Mouse (Mus musculus) hindbrain, embryonic 14.5 days (tissue): ENCODE data around the gene Atxn7. TPM values are rescaled to one million over a fixed set of nuclear protein-coding genes. Genes with fewer than 3 reads are reported as not detected.
A peak's percentile ranks its signal among the peaks of the same experiment; 100 is the strongest.
"Not testable (repeated sequence)": the region's sequence is repeated elsewhere in the genome, so short reads cannot be mapped to it uniquely, and the experiment has no call there.

Source experiments
- ATAC-seq: fragments of 200-750 bp; cut with Nextera tagmentation; 2 replicates; pipeline ENCODE4 v1.8.0; 2017; ENCODE audit warnings: moderate number of reproducible peaks, mild to moderate bottlenecking, moderate TSS enrichment, moderate library complexity; ENCODE audit not compliant: low FRiP score
- DNase-seq: peaks from one replicate; pipeline ENCODE4 v3.0.0-alpha.2; 2015; ENCODE audit warnings: low spot score
- H3K27ac ChIP-seq: fragments of 300-500 bp; sonication (generic); 2 replicates; pipeline ENCODE4 v1.5.1; 2014; ENCODE audit warnings: mild to moderate bottlenecking, moderate library complexity
- H3K27me3 ChIP-seq: fragments of 300-500 bp; sonication (generic); 2 replicates; pipeline ENCODE4 v1.6.1; 2014; ENCODE audit warnings: mild to moderate bottlenecking, low read length, mixed read lengths; ENCODE audit not compliant: control insufficient read depth, insufficient read depth
- H3K36me3 ChIP-seq: fragments of 300-500 bp; sonication (generic); replicated peaks from 2 replicates; pipeline ENCODE4 v1.6.1; 2014; ENCODE audit not compliant: control insufficient read depth, insufficient read depth
- H3K4me1 ChIP-seq: fragments of 300-500 bp; sonication (generic); replicated peaks from 2 replicates; pipeline ENCODE4 v1.6.1; 2014; ENCODE audit warnings: antibody characterized with exemption, low read length, mixed read lengths; ENCODE audit not compliant: control insufficient read depth, insufficient read depth
- H3K4me2 ChIP-seq: fragments of 300-500 bp; sonication (generic); replicated peaks from 2 replicates; pipeline ENCODE4 v1.6.1; 2014; ENCODE audit warnings: mild to moderate bottlenecking, moderate library complexity
- H3K4me3 ChIP-seq: fragments of 300-500 bp; sonication (generic); replicated peaks from 2 replicates; pipeline ENCODE4 v1.5.1; 2014; ENCODE audit warnings: mild to moderate bottlenecking, low read length
- H3K9ac ChIP-seq: fragments of 300-500 bp; sonication (generic); 2 replicates; pipeline ENCODE4 v1.6.1; 2014
- H3K9me3 ChIP-seq: fragments of 300-500 bp; sonication (generic); 2 replicates; pipeline ENCODE4 v1.6.1; 2016; ENCODE audit warnings: low read length; ENCODE audit not compliant: control insufficient read depth
- WGBS: fragments of 180-500 bp; shearing (Covaris S2); extraction: QIAGEN DNeasy Blood & Tissue Kit; methylation state at CpG from one replicate; pipeline ENCODE4 v1.1.7; 2014; 5-methylcytosine and 5-hydroxymethylcytosine counted together
- polyA plus RNA-seq: library from polyadenylated mRNA; unstranded; fragments of >200 nt; fragmentation: Nextera tagmentation; extraction: Ambion mirVana; gene quantifications from 2 replicates; pipeline ENCODE4 v1.2.1, GENCODE M21; 2014

Atxn7 gene
- polyA plus RNA-seq, 1 experiment from 2014 or later, result 5.1 TPM

DNA sequence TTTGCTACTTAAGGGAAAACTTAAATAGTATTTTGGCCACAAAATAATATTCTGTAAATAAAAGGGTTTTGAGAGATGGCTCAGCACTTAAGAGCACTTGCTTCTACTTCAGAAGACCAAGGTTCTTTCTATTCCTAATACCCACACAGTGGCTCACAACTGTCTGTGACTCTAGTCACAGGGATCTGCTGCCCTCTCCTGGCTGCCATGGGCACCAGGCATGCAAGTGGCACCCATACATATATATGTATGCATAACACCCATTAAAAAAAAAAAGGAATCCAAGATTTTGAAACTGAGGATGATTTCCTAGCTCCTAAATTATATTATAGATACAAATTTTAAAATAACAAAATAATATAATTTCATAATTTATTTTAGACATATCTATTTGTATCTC lies 10.8 kb upstream of the Atxn7 start:
- Histone ChIP-seq H3K9me3 (no peaks in the 10 kb centered on the region), H3K4me3 (no peak overlapping the region), H3K9ac (no peak overlapping the region), H3K4me1 (no peaks in the 10 kb centered on the region), H3K27ac (no peak overlapping the region), H3K36me3 (peaks cover 78% of the 10 kb centered on the region), H3K4me2 (no peak overlapping the region), H3K27me3 (no peaks in the 10 kb centered on the region)
- peak; percentile 57 for DNase-seq
- no peak for ATAC-seq

DNA sequence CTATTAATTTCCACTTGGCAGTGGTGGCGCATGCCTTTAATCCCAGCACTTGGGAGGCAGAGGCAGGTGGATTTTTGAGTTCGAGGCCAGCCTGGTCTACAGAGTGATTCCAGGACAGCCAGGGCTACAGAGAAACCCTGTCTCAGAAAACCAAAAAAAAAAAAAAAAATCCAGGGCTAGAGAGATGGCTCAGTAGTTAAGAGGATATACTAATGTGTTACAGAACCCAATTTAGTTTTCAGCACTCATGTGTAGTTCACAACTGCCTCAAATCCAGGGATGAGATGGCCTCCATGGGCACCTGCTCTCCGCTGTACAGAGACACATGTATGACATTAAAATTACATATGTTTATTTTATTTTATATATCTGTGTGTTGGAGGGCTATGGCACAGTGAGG lies 9.1 kb upstream of the Atxn7 start:
- H3K4me3 ChIP-seq, H3K27me3 ChIP-seq, DNase-seq, H3K4me2 ChIP-seq, H3K9me3 ChIP-seq, H3K4me1 ChIP-seq, ATAC-seq, H3K9ac ChIP-seq, H3K27ac ChIP-seq: not testable (repeated sequence)
- WGBS, result 95% methylated on average over 3 of the region's 3 CpGs
- peaks cover 72% of the 10 kb centered on the region for H3K36me3 ChIP-seq

DNA sequence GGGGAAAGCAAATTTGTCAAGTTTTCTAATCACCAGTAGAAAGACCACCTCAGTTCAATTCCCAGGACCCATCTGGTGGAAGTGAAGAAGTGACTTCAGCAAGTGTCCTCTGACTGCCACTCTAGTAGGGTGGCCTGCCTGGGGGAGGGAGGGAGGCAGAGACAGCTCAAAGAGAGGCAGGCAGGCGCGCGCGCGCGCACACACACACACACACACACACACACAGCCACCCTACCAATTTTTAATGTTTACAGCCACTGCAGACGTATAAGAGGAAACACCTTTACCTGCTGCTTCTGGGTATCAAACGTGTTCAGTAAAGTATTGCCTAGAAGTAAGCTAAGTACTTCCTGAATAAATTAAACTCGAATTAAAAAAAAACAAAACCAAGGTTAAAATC lies 1.2 kb upstream of the Atxn7 start:
- DNase-seq (no peak), ATAC-seq (peak; percentile 52; the same call in 1 of the 2 replicates)
- H3K27me3 ChIP-seq, result no peaks in the 10 kb centered on the region
- H3K4me2 ChIP-seq, result peak overlapping the region; percentile 60
- H3K36me3 ChIP-seq, result 0 out of 2 replicates have a peak, but pooled peaks cover 5% of the 10 kb centered on the region
- WGBS, result under 1% methylated on average over 9 of the region's 9 CpGs
- peaks cover 14% of the 10 kb centered on the region; the same call in 1 of the 2 replicates for H3K4me1 ChIP-seq
- H3K27ac ChIP-seq, result peak overlapping the region; percentile 93
- H3K9ac ChIP-seq, result peak overlapping the region; percentile 96
- no peaks in the 10 kb centered on the region for H3K9me3 ChIP-seq
- H3K4me3 ChIP-seq, result peak overlapping the region; percentile 92

DNA sequence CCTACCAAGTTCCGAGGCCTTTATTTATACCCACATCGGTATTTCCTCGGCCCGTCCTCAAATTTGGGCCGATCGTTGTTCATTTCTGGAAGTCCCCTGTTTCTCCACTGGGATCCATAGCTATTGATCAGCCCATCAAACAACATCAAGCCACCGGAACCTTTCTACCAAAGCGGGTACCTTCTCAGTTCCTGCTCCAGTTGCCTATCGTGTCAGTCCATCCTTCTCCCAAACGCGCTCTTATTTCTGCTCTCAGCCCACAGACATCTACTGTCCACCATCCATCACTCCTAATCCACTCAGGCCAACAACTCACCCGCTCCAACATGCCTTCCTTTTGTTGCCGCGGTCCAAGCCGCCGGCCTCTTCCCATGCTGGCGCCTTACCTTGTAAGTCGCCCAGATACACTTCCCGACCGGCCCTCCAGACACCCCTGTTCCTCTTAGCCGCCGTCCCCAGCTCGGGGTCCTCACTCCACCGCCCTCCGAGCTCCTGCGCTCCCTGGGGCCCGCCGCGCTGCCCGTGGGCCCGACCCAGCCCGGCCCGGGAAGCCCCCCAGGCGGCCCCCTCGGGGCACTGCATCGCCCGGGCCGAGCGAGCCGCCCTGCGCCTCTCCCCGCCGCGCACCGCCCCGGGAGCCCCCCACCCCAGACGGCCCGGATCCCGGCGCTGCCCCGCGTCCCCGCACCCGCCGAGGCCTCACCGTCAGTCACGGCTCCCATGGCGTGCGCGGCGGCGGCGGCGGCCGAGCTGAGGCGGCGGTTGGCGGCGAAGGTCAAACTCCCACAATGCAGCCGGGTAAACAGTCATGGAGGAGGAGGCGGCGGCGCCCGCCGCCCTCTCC lies 536 bp upstream of the Atxn7 start:
- Histone ChIP-seq H3K27me3 (no peaks in the 10 kb centered on the region), H3K36me3 (0 out of 2 replicates have a peak, but pooled peaks cover 5% of the 10 kb centered on the region), H3K9ac (peak overlapping the region; percentile 96), H3K27ac (peak overlapping the region; percentile 93), H3K4me1 (peaks cover 14% of the 10 kb centered on the region; the same call in 1 of the 2 replicates), H3K4me2 (peak overlapping the region; percentile 60), H3K9me3 (no peaks in the 10 kb centered on the region), H3K4me3 (peak overlapping the region; percentile 92)
- DNase-seq, result peak; percentile 60
- peak; percentile 91 for ATAC-seq
- WGBS, result under 1% methylated on average over 54 of the region's 75 CpGs

DNA sequence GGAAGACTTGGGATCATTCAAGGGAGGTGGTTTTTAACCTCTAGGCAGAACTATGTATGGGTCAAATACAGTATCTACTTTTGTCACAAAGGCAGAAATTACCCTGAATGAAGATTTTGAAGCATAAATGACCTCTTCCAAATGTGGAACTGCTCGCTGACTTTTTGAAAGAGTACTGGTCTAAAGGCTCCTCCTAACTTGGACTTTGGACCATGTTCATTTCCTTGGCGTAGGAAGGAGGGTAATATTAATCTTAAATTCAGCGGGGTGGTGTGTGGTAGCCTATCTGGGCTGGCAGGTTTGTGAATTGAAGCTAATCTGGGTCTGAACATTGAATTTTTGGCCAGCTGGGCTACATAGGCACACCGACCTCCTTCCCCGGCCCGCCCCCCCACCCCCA lies 1.2 kb downstream of the Atxn7 start:
- no peak overlapping the region for H3K27ac ChIP-seq
- H3K36me3 ChIP-seq, result no peaks in the 10 kb centered on the region
- 92% methylated on average over 6 of the region's 6 CpGs for WGBS
- DNase-seq (no peak), ATAC-seq (no peak)
- H3K9me3 ChIP-seq, result no peaks in the 10 kb centered on the region
- H3K4me1 ChIP-seq, result peaks cover 14% of the 10 kb centered on the region; the same call in 1 of the 2 replicates
- no peak overlapping the region for H3K4me2 ChIP-seq
- H3K9ac ChIP-seq, result no peak overlapping the region
- H3K4me3 ChIP-seq, result no peak overlapping the region
- H3K27me3 ChIP-seq, result no peaks in the 10 kb centered on the region

DNA sequence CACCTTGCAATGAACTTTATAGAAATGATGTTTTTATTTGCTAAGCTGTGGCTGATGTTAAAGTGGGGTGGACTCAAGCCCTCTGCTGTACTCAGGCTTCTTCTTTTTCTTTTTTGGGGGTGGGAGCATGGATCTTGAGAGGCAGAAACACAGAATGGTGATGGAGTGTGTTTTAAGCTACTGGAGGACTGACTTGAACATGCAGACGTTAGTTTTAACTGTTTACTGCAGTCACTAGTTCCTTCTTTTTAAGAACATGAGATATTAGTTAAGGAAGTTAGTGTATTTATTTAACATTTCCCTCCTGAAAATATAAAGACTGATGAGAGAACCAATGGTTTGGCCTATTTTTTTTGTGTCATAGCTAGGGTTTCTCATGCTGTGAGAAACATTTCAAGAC lies 2.3 kb downstream of the Atxn7 start:
- Histone ChIP-seq H3K9ac (no peak overlapping the region), H3K27me3 (no peaks in the 10 kb centered on the region), H3K27ac (no peak overlapping the region), H3K9me3 (no peaks in the 10 kb centered on the region), H3K4me1 (peaks cover 14% of the 10 kb centered on the region; the same call in 1 of the 2 replicates), H3K4me2 (no peak overlapping the region), H3K4me3 (no peak overlapping the region), H3K36me3 (no peaks in the 10 kb centered on the region)
- DNase-seq (no peak), ATAC-seq (no peak)
- 83% methylated on average over 1 of the region's 1 CpGs for WGBS

DNA sequence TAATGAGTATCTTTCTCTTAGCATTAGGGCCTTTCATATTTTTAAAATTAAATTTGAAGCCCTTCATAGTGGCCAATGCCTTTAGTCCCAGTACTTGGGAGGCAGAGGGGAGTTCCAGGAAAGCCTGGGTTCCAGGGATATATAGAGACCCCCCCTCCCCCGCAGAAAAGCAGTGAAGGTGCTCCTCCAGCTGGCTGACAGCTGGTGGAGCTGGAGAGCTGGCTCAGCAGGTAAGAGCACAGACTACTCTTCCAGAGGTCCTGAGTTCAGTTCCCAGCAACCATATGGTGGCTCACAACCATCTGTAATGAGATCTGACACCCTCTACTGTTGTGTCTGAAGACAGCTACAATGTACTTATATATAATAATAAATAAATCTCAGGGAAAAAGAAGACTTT lies 6.4 kb downstream of the Atxn7 start:
- no peak overlapping the region for H3K27ac ChIP-seq
- DNase-seq, result no peak
- no peak overlapping the region for H3K4me2 ChIP-seq
- H3K4me3 ChIP-seq, result no peak overlapping the region
- no peaks in the 10 kb centered on the region for H3K4me1 ChIP-seq
- no peak for ATAC-seq
- no peak overlapping the region for H3K9ac ChIP-seq
- no peaks in the 10 kb centered on the region for H3K9me3 ChIP-seq
- H3K36me3 ChIP-seq, result no peaks in the 10 kb centered on the region
- WGBS, result 46% methylated on average over 1 of the region's 1 CpGs
- no peaks in the 10 kb centered on the region for H3K27me3 ChIP-seq

DNA sequence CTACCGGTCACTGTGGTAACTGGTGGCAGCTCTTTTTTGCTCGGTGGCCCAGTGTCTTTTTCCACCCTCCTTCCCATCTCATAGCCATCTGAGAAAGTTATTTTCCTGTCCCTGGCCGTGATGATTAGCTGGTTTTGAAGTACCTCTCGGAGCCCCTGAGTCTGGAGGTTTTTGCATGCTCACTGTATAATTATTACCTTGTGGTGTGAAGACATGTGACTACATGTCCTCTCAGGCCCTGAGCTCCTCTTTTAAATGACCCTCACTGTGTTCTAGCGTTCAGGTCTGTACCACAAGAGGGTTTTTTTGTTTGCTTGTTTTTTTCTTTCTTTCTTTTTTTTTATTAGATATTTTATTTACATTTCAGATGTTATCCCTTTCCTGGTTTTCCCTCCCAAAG lies 7.2 kb downstream of the Atxn7 start:
- 90% methylated on average over 5 of the region's 5 CpGs for WGBS
- DNase-seq (no peak), ATAC-seq (no peak)
- no peak overlapping the region for H3K9ac ChIP-seq
- no peaks in the 10 kb centered on the region for H3K36me3 ChIP-seq
- no peaks in the 10 kb centered on the region for H3K27me3 ChIP-seq
- H3K27ac ChIP-seq, result no peak overlapping the region
- no peak overlapping the region for H3K4me3 ChIP-seq
- H3K4me2 ChIP-seq, result no peak overlapping the region
- H3K9me3 ChIP-seq, result no peaks in the 10 kb centered on the region
- no peaks in the 10 kb centered on the region for H3K4me1 ChIP-seq

DNA sequence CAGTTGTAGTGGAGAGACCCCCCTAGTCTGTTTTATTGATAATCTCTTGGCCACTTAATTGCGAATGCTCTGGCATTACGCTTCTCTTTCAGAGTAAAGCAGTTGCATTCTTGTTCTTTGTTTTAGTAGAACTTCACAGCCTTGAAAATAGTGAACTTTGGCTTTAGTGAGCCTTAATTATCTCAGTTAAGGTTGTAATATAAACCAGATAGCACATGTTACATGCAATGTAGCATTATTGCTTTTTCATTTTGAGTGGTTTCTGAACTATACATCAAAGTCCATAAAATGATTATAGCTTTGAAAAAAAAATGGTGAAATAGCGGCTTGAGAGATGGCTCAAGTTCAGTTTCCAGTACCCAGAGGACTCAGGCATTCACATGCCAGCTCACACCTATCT lies 9.3 kb downstream of the Atxn7 start:
- Histone ChIP-seq H3K36me3 (no peaks in the 10 kb centered on the region), H3K27me3 (no peaks in the 10 kb centered on the region), H3K9me3 (no peaks in the 10 kb centered on the region), H3K4me2 (no peak overlapping the region), H3K27ac (no peak overlapping the region), H3K4me1 (no peaks in the 10 kb centered on the region), H3K4me3 (no peak overlapping the region), H3K9ac (no peak overlapping the region)
- DNase-seq (no peak), ATAC-seq (no peak)
- WGBS, result 87% methylated on average over 3 of the region's 3 CpGs
